Mouse (Mus musculus): ENCODE measurements around the gene Stab2.

The Stab2 gene

DNA sequence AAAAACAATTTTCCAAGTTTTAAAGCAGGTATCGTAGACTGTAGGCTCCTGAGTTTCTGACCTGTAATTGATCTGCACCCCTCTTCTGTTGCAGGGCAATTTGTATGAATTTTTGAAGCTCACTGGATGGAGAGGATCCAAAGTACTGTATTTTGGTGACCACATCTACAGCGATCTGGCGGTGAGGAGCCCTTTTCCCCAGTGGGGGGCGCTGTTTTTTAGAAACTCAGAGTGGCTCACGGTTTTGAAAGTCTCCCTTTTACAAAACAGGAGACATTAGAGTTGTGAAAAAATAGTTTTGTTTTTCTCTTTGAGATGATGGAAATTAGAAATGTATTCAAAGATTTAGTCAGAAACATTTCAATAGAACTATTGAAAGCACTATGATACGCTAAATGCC is 183.7 kb downstream of the Stab2 start:
- no peak for DNase-seq

DNA sequence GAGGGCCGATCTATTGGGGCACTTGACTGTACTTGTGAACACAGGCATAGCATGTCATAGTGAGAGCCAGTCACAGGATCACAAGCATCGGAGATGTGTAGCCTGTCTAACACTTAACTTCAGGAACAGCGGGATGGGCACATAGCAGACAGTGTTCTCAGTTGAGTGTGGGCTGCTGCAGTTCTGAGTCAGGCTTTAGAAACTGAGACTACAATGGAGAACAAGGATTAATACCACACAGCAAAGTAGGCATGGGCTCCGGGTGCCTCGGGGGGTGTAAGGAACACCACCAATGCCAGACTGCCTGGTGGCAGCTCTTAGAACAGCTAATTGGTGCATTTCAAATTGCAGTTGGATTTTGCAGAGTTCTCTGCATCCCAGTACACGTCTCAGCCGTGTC is 186.8 kb downstream of the Stab2 start:
- DNase-seq: no peak

DNA sequence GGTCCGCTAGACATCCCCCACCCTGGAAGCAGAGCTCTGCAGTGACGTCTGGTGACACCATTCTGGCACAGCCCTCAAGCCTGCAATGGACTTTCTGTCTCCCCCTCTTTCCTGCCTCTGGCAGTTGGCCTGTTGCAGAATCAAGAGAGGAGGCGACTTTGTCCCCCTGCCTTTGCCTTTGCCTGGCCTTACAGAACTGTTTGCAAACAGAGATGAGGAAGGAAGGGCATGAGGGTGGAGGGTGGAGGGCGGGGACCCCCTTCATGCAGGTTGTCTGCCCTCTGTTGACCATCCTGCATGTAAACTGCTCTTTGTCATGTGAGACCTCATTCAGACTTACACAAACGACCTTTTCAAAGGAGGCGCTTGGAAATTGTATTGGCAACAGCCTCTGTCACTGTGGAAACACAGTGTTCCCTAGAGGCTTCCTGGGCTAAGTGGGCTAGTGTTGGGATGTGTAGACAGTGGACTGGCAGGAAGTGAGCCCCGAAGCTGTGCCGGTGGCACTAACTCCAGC is 188.1 kb downstream of the Stab2 start:
- DNase-seq: peak; percentile 95

DNA sequence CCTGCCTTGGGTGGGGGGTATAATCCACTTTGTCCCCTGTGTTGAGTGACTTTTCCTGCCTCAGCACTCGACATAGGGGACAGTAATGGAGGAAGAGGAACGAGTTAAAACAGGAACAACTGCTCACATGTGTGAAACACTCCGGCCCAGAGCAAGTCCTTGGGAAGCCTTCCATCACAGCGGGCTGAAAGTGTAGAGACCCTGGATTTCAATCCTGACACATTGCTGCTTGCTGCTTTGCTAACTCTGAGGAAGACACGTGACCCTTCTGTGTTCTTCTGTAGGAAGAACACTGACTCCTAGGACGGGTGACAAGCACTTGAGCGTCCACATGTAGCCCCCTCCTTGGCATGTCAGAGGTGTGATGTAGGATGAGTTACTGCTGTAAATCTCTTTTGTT is 192.7 kb downstream of the Stab2 start:
- no peak for DNase-seq

DNA sequence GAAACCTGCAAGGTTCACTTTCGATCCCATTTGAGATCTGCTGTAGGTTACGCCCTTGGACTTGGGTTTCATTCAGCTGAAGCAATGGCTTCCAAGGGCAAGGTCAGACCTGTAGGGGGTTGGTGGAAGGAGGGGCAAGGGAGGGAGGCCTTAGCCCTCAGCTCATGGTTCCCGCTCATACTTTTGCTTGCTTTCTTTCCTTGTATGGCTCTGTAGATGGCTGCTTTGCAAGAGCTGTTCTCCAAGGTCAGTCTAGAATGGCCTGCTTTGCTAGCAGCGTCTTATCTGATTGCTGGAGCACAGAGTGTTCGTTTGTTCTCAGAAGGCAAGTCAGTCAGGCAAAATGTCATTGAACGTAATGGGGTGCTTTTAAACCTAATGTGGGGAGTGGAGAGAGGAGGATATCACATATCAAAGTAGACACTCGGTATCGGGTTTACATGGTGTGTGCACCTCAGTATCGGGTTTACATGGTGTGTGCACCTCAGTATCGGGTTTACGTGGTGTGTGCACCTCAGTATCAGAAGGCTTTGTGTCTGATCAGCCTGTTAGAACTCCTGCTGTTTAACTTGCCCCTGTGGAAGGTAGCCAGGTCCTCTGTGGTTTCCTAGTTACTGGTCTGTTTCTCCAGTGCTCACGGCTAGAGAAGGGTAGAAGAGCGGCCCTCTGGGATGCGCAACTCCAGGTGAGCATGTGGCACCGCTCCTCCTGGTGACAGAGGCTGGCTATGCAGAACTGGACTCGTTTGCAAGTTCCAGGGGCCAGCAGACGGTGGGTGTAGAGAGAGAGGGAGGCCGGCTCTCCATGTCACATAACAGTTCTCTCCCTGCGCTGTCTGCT is 193.3 kb downstream of the Stab2 start:
- DNase-seq: peak; percentile 90

DNA sequence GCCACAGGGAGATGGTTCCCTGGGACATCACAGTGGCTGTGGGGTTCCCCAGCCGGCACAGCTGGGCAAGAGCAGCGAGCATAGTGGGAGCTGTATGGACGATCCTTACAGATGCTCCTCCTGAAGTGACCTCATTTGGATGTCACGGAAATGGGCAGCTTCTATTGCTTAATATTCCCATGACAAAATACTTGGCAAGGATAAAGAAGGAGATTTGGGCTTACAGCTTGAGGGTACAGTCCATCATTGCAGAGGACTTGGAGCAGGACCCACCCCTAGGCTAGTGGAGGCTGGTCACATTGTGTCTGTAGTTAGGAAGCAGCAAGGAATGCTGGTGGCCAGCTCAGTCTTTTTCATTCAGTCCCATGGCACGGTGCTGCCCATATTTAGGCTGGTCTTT is 197.2 kb downstream of the Stab2 start:
- no peak for DNase-seq

DNA sequence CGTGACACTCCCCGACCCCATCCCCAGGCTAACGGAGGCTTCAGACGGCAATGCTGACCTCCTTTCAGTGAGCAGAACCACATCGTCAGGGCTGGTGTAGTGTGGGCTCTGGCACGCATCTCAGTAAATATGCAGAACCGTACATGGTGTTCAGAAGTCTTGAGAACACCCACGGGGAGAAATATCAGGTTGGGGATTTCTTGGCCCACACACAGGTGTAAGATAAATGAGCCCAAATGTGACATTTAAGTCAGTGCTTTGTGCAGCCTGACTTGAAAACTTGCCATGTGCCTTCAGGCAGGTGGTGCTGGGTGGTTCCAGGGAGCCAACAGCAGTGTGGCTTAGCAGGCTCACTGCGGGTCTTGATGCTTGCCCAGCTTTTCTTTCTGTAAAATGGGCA is 197.8 kb downstream of the Stab2 start:
- DNase-seq: peak; percentile 90

DNA sequence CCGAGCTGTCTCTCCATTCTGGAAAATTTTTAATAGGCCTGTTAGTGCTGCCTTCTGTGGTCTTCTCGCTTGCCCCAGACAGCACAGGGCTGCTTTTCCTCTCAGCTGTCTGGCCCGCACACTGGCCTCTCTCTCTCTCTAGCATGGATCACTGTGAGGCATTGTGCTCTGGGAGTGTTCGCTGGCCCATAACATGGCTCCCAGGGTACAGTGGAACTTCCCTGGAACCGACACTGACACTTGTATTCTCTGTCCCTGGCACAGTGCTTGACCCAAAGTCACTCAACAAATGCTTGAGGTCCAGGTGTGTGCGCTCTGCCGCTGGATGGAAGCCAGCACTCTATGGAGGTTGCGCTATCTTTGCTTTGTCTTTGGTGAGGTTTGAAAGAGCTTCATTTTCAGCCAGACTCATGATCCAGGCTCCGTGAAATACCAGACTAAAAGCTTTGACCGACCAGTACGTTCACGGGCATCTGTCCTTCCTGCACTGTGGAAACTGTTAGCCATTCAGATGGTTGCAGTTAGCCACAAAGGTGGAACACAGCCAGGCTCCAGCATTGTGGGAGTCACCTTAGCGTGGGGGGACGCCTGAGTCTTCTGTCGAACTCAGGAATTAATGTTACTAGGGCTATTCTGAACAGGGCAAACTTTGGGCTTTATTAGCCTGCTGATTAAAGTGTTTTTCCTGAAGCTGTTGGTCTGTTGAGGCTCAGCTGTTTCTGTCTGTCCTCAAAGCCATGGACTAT is 199.6 kb downstream of the Stab2 start:
- DNase-seq: no peak

DNA sequence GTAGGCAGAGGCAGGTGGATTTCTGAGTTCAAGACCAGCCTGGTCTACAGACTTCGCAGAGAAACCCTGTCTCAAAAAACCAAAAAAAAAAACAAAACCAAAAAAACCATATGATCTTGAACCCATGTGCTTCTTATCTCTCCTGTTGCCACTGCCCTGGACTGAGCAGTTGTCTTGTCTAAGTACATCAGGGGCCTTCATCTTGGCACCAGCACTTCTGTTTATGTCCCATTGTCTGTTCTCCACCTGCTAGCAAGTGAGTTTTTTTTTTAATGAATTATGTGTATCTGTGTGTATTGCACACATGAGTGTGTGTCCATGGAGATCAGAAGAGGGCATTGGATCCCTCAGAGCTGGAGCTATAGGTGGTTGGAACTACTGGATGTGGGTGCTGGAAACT is 200.5 kb downstream of the Stab2 start:
- DNase-seq: no peak

DNA sequence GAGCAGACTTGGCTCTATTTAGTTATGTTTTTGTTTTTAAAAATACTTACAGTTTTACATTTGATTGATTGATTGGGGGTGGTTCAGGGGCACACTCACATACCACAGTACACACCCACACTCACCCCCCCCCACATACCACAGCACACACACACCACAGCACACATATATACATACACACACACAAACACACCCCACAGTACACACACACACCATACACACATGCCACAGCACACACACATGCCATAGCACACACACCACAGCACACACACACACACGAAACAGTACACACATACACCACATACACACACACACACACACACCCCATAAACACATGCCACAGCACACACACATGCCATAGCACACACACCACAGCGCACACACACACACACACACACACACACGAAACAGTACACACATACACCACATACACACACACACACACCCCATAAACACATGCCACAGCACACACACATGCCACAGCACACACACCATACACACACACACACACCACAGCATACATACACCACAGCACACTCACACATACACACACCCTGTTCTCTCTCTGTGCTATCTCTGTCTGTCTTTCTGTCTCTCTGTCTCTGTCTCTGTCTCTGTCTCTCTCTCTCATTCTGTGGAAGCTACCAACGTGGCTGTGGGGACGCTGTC is 211.6 kb downstream of the Stab2 start:
- no peak for DNase-seq

DNA sequence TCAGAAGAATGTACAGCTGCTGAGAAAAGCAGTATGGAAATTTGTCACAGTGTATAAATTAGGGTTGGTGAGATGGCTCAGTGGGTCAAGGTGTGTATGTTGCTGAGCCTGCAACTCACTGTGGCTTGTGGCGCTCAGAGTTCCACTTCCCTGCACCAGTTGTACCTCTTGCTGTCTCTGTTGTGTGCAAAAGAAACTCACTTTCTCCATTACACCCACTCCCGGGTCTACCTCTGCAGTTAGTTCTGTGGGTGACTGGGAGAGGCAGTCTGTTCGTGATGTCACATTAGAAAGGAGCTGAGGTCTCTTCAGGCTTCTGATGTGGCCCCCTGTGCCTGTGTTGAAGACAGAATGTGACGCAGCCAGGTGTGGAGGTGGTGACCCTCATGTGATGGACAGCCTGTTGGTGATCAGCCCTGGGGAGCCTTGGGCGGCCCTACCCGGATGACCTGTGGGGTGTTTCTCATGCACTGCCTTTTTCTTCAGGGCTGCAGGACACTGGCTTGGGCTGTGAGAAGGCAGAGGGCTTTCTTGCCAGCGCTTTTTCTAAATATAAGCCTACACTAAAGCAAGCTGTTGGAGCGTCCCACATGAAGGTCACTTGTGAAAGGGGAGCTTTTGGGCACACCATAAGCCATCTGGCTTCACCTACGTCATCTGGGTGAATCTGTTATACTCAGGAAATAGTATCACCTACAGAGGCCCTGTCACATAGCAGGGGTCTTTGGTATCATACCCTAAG is 212.9 kb downstream of the Stab2 start:
- DNase-seq: peak; percentile 93

DNA sequence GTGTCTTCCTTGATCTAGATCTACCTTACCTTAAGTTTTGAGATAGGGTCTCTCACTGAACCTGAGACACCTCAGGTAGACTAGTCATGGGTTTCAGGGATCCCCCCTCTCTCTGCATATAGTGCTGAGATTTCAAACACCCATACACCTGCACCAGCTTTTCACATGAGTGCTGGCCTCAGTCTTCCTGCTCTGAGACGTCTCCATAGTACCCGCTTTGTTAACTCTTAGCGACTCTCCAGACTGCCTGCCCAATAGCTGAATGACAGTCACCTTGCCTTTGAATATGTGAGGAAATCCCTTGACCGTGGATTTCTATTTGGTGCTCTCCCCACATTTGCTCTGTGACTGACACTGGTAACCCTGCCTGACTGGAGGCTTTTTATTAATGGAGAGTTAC is 213.6 kb downstream of the Stab2 start:
- DNase-seq: peak; percentile 72

DNA sequence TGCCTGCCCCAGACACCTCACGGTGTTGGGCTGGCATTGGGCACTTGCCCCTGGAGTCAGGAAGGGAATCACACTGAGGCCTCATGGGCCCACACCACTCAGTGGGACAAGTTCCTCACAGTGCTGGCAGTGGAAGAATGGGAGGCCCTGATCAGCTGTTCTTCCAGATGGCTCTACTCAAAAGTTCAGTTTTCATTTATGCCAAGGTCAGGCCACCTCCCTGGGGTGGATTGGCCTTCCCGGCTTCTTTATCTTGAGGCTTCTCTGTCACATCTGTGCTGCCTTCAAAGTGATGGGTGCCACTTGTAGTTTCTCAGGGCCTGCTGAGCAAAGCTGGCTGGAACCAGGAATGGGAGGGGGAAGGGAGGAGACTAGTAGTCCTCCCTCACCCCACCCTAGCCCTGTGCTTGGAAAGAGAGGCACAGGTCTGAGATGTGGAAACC is 214.3 kb downstream of the Stab2 start:
- peak; percentile 98 for DNase-seq

DNA sequence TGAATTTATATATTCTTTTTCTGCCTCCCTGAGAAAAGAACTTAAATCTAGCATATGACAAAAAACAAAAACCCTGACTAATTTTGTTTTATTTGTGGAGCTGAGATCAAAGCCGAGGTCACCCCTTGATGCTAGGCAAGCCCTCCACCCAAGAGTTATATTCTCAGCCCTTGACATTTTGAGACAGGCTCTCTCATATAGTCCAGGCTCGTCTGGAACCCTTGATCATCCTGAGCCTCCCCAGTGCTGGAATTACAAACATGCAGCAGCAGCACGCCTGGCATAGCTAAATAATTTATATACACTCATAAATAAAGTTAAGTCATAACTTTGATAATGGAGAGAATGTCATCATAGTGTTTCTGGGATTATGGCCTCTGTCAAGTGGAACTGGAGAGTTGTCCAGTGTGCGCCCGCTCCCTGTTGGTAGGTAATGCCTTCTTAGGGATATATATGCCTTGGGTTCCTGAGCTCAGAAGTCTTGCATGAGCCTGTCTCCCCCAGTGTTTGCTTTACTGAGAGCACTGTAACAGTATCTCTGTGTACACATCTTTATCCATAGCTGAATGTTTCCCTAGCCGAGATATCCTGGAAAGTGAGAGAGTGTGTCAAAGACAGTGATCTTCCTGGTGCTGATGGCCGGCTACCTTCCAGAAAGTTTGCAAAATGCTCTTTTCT is 216.2 kb downstream of the Stab2 start:
- peak; percentile 53 for DNase-seq

All from heart, adult 11 months (tissue).